Mouse (Mus musculus): ENCODE measurements around the gene Olfr46. TPM values are rescaled to one million over a fixed set of nuclear protein-coding genes. Genes with fewer than 3 reads are reported as not detected.
"Not testable (repeated sequence)": the region's sequence is repeated elsewhere in the genome, so short reads cannot be mapped to it uniquely, and the experiment has no call there.

Olfr46 gene
- not detected in 2 replicates for polyA plus RNA-seq (2014; fragmentation: Nextera tagmentation; extraction: Ambion mirVana)

DNA sequence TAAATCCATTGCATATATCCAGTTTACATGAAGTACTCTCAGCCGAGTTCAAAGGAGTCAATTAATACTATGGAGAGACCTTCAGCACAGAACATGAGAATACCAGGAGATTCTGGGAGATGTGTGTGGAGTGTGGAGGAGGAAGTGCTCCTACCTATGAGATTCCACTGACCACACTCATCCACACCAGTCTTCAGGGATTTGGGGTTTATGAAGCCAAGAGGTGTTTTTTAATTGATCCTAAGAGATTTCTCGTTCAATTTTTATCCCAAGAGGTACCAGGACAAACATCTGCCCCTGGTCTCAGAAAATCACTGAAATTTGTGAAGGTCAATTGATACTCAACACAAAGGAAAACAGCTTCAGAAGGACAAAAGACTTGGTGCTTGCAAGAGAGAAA, at the start of gene Olfr46:
Gene Olfr46 (plus strand): TSS at position 301 of the 400 bp plus-strand sequence.
- H3K27ac ChIP-seq (ENCODE audit: low read depth, low read length); H3K4me1 ChIP-seq (ENCODE audit: control insufficient read depth, insufficient read depth, low read length); H3K27me3 ChIP-seq (ENCODE audit: control insufficient read depth, insufficient read depth, low read length); H3K4me3 ChIP-seq (ENCODE audit: low read length); ATAC-seq (ENCODE audit: low FRiP score, low TSS enrichment); H3K36me3 ChIP-seq (ENCODE audit: control insufficient read depth, insufficient read depth, low read length); H3K9ac ChIP-seq (ENCODE audit: low read depth, low read length); H3K9me3 ChIP-seq (ENCODE audit: control insufficient read depth, low read length); H3K4me2 ChIP-seq (replicated peaks; ENCODE audit: low read depth, low read length): not testable (repeated sequence)
- WGBS: 78% methylated on average over 2 of the region's 2 CpGs

DNA sequence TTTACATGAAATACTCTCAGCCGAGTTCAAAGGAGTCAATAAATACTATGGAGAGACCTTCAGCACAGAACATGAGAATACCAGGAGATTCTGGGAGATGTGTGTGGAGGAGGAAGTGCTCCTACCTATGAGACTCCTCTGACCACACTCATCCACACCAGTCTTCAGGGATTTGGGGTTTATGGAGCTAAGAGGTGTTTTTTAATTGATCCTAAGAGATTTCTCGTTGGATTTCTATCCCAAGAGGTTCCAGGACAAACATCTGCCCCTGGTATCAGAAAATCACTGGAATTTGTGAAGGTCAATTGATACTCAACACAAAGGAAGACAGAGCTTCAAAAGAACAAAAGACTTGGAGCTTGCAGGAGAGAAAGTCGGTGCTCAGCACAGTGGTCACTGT, 33.5 kb upstream of the Olfr46 start, which contains the start of gene Olfr538:
Gene Olfr538 (plus strand): TSS at position 301 of the 400 bp plus-strand sequence.
- no peak within 1 kb of the TSS for H3K27ac ChIP-seq (ENCODE audit: low read depth, low read length)
- no peak within 1 kb of the TSS for H3K4me2 ChIP-seq (replicated peaks; ENCODE audit: low read depth, low read length)
- WGBS: 64% methylated on average over 3 of the region's 3 CpGs
- H3K4me3 ChIP-seq (ENCODE audit: low read length): no peak within 1 kb of the TSS
- no peaks in the 10 kb centered on the region for H3K36me3 ChIP-seq (ENCODE audit: control insufficient read depth, insufficient read depth, low read length)
- H3K9ac ChIP-seq (ENCODE audit: low read depth, low read length): no peak within 1 kb of the TSS
- no peaks in the 10 kb centered on the region for H3K27me3 ChIP-seq (ENCODE audit: control insufficient read depth, insufficient read depth, low read length)
- no peaks in the 10 kb centered on the region for H3K9me3 ChIP-seq (ENCODE audit: control insufficient read depth, low read length)
- no peaks in the 10 kb centered on the region for H3K4me1 ChIP-seq (ENCODE audit: control insufficient read depth, insufficient read depth, low read length)
- ATAC-seq (ENCODE audit: low FRiP score, low TSS enrichment): no peak

DNA sequence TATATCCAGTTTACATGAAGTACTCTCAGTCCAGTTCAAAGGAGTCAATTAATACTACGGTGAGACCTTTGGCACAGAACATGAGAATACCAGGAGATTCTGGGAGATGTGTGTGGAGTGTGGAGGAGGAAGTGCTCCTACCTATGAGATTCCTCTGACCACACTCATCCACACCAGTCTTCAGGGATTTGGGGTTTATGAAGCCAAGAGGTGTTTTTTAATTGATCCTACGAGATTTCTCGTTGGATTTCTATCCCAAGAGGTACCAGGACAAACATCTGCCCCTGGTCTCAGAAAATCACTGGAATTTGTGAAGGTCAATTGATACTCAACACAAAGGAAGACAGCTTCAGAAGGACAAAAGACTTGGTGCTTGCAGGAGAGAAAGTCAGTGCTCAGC, 27.6 kb downstream of the Olfr46 start, which contains the start of gene Olfr61:
Gene Olfr61 (plus strand): TSS at position 301 of the 400 bp plus-strand sequence.
- not testable (repeated sequence) for H3K9ac ChIP-seq (ENCODE audit: low read depth, low read length); H3K4me2 ChIP-seq (replicated peaks; ENCODE audit: low read depth, low read length); H3K27ac ChIP-seq (ENCODE audit: low read depth, low read length); ATAC-seq (ENCODE audit: low FRiP score, low TSS enrichment); H3K4me1 ChIP-seq (ENCODE audit: control insufficient read depth, insufficient read depth, low read length); H3K4me3 ChIP-seq (ENCODE audit: low read length); H3K9me3 ChIP-seq (ENCODE audit: control insufficient read depth, low read length); H3K27me3 ChIP-seq (ENCODE audit: control insufficient read depth, insufficient read depth, low read length); H3K36me3 ChIP-seq (ENCODE audit: control insufficient read depth, insufficient read depth, low read length)
- WGBS: 87% methylated on average over 3 of the region's 3 CpGs

DNA sequence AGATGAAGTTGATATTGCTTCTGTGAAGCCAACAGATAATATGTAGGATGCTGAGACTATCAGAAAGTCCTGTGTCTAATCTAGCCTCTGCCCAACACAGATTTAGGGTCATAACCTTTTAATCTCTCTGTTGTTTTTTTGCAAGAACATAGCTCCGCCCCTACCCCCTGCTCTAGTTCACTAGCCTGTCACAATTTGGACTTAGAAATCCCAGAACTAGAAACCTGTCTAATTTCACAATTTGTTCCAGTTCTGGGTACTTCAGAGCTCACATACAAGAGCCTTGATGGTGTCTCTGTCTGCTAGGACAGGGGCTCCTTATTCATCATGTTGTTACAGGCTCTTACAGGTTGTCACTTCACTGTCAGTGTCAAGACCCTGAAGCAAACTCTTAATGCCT, 29.5 kb downstream of the Olfr46 start:
- H3K4me2 ChIP-seq (replicated peaks; ENCODE audit: low read depth, low read length): no peak overlapping the region
- no peak overlapping the region for H3K27ac ChIP-seq (ENCODE audit: low read depth, low read length)
- no peak overlapping the region for H3K9ac ChIP-seq (ENCODE audit: low read depth, low read length)
- ATAC-seq (ENCODE audit: low FRiP score, low TSS enrichment): no peak
- H3K27me3 ChIP-seq (ENCODE audit: control insufficient read depth, insufficient read depth, low read length): no peaks in the 10 kb centered on the region
- 88% methylated on average over 1 of the region's 1 CpGs for WGBS
- no peaks in the 10 kb centered on the region for H3K4me1 ChIP-seq (ENCODE audit: control insufficient read depth, insufficient read depth, low read length)
- no peaks in the 10 kb centered on the region for H3K9me3 ChIP-seq (ENCODE audit: control insufficient read depth, low read length)
- no peaks in the 10 kb centered on the region for H3K36me3 ChIP-seq (ENCODE audit: control insufficient read depth, insufficient read depth, low read length)
- H3K4me3 ChIP-seq (ENCODE audit: low read length): no peak overlapping the region

DNA sequence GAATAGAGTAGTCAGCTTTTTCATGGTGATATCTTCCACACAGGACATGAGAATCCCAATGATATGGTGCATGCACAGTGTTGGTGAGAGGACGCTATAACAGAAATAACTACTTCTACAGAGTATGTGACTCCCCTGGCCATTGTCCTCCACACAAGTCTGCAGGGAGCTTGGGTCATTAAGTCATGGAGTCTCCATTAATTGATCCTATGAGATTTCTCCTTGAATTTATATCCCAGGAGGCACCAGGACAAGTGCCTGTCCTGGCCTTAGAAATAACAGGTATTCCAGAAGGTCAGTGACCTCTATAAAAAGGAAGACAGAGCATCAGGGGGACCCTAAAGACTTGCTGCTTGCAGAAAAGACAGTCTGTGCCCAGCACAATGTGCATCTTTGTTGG, 45.1 kb downstream of the Olfr46 start, which contains the start of gene Olfr53:
Gene Olfr53 (plus strand): TSS at position 301 of the 400 bp plus-strand sequence.
- Histone ChIP-seq H3K4me2 (replicated peaks; ENCODE audit: low read depth, low read length) (no peak within 1 kb of the TSS), H3K9me3 (ENCODE audit: control insufficient read depth, low read length) (no peaks in the 10 kb centered on the region), H3K4me1 (ENCODE audit: control insufficient read depth, insufficient read depth, low read length) (no peaks in the 10 kb centered on the region), H3K9ac (ENCODE audit: low read depth, low read length) (no peak within 1 kb of the TSS), H3K4me3 (ENCODE audit: low read length) (no peak within 1 kb of the TSS), H3K27ac (ENCODE audit: low read depth, low read length) (no peak within 1 kb of the TSS), H3K27me3 (ENCODE audit: control insufficient read depth, insufficient read depth, low read length) (no peaks in the 10 kb centered on the region), H3K36me3 (ENCODE audit: control insufficient read depth, insufficient read depth, low read length) (no peaks in the 10 kb centered on the region)
- no peak for ATAC-seq (ENCODE audit: low FRiP score, low TSS enrichment)
- WGBS: 84% methylated on average over 1 of the region's 1 CpGs

DNA sequence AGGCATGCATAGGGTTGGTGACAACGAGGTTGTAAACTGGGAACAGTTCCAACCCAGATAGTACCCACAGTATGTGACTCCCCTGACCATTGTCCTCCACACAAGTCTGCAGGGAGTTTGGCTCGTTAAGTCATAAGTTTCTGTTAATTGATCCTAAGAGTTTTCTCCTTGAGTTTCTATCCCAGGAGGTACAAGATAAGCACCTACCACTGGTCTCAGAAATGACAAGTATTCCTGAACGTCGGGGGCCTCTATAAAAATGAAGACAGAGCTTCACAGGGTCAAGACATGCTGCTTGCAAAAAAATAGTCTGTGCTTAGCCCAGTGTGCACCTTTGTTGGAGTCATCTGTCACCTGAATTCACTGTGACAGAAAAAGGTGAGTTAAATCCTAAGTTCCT, 58.6 kb downstream of the Olfr46 start, which contains the start of gene Olfr539:
Gene Olfr539 (plus strand): TSS at position 301 of the 400 bp plus-strand sequence.
- no peak within 1 kb of the TSS for H3K4me2 ChIP-seq (replicated peaks; ENCODE audit: low read depth, low read length)
- no peaks in the 10 kb centered on the region for H3K27me3 ChIP-seq (ENCODE audit: control insufficient read depth, insufficient read depth, low read length)
- no peaks in the 10 kb centered on the region for H3K36me3 ChIP-seq (ENCODE audit: control insufficient read depth, insufficient read depth, low read length)
- no peaks in the 10 kb centered on the region for H3K9me3 ChIP-seq (ENCODE audit: control insufficient read depth, low read length)
- H3K4me1 ChIP-seq (ENCODE audit: control insufficient read depth, insufficient read depth, low read length): no peaks in the 10 kb centered on the region
- H3K9ac ChIP-seq (ENCODE audit: low read depth, low read length): no peak within 1 kb of the TSS
- no peak within 1 kb of the TSS for H3K27ac ChIP-seq (ENCODE audit: low read depth, low read length)
- ATAC-seq (ENCODE audit: low FRiP score, low TSS enrichment): no peak
- no peak within 1 kb of the TSS for H3K4me3 ChIP-seq (ENCODE audit: low read length)
- WGBS: 79% methylated on average over 4 of the region's 4 CpGs

Other genes starting within 250 kb of the Olfr46 start
- gene Olfr60, start 239.6 kb upstream of the Olfr46 start, polyA plus RNA-seq (2014; fragmentation: Nextera tagmentation; extraction: Ambion mirVana): not detected in 2 replicates
- not detected in 2 replicates for gene Olfr530, start 224.9 kb upstream of the Olfr46 start, polyA plus RNA-seq (2014; fragmentation: Nextera tagmentation; extraction: Ambion mirVana)
- gene Olfr531, start 198.4 kb upstream of the Olfr46 start, polyA plus RNA-seq (2014; fragmentation: Nextera tagmentation; extraction: Ambion mirVana): not detected in 2 replicates
- not detected in 2 replicates for gene Olfr532, start 179.6 kb upstream of the Olfr46 start, polyA plus RNA-seq (2014; fragmentation: Nextera tagmentation; extraction: Ambion mirVana)
- not detected in 2 replicates for gene Olfr533, start 137.9 kb upstream of the Olfr46 start, polyA plus RNA-seq (2014; fragmentation: Nextera tagmentation; extraction: Ambion mirVana)
- gene Olfr535, start 117.1 kb upstream of the Olfr46 start, polyA plus RNA-seq (2014; fragmentation: Nextera tagmentation; extraction: Ambion mirVana): not detected in 2 replicates
- not detected in 2 replicates for gene Olfr536, start 93.9 kb upstream of the Olfr46 start, polyA plus RNA-seq (2014; fragmentation: Nextera tagmentation; extraction: Ambion mirVana)
- gene Olfr538, start 33.4 kb upstream of the Olfr46 start, polyA plus RNA-seq (2014; fragmentation: Nextera tagmentation; extraction: Ambion mirVana): not detected in 2 replicates
- gene Olfr61, start 27.7 kb downstream of the Olfr46 start, polyA plus RNA-seq (2014; fragmentation: Nextera tagmentation; extraction: Ambion mirVana): not detected in 2 replicates
- not detected in 2 replicates for gene Olfr53, start 45.2 kb downstream of the Olfr46 start, polyA plus RNA-seq (2014; fragmentation: Nextera tagmentation; extraction: Ambion mirVana)
- gene Olfr539, start 58.7 kb downstream of the Olfr46 start, polyA plus RNA-seq (2014; fragmentation: Nextera tagmentation; extraction: Ambion mirVana): not detected in 2 replicates
- gene Olfr45, start 80.7 kb downstream of the Olfr46 start, polyA plus RNA-seq (2014; fragmentation: Nextera tagmentation; extraction: Ambion mirVana): not detected in 2 replicates
- gene Olfr541, start 96.0 kb downstream of the Olfr46 start, polyA plus RNA-seq (2014; fragmentation: Nextera tagmentation; extraction: Ambion mirVana): not detected in 2 replicates
- 0.12 TPM in 1 of 2 replicates, not detected in the other for gene Cyp2e1, start 162.5 kb downstream of the Olfr46 start, polyA plus RNA-seq (2014; fragmentation: Nextera tagmentation; extraction: Ambion mirVana)
- gene Syce1, start 186.6 kb downstream of the Olfr46 start, polyA plus RNA-seq (2014; fragmentation: Nextera tagmentation; extraction: Ambion mirVana): 0.28 TPM in 1 of 2 replicates, not detected in the other
- gene Zfp941, start 220.9 kb downstream of the Olfr46 start, polyA plus RNA-seq (2014; fragmentation: Nextera tagmentation; extraction: Ambion mirVana): 1.4 and 2.1 TPM in 2 replicates
- gene Urah, start 233.7 kb downstream of the Olfr46 start, polyA plus RNA-seq (2014; fragmentation: Nextera tagmentation; extraction: Ambion mirVana): 0.85 TPM in 1 of 2 replicates, not detected in the other
- not detected in 2 replicates for gene Scgb1c1, start 244.3 kb downstream of the Olfr46 start, polyA plus RNA-seq (2014; fragmentation: Nextera tagmentation; extraction: Ambion mirVana)
- not detected in 2 replicates for gene Odf3, start 246.5 kb downstream of the Olfr46 start, polyA plus RNA-seq (2014; fragmentation: Nextera tagmentation; extraction: Ambion mirVana)